8 mouse cellular contexts compared by ENCODE assay signal in genomic region chr2:34914069-34914822, GRCm38 (mm10). TPM values are rescaled to one million over a fixed set of nuclear protein-coding genes. Genes with fewer than 3 reads are reported as not detected.
A peak's percentile ranks its signal among the peaks of the same experiment; 100 is the strongest.
DNase-seq lines count a peak whose midpoint lies in the region; ATAC-seq and TF ChIP-seq lines count a peak whose summit lies in the region.

No protein-coding gene starts in this region.

- DNase-seq in B cell, adult 2 months = peak; percentile 63 to 64
- peak; percentile 82 for DNase-seq in MEL (ENCODE audit: low read depth, low spot score)
- DNase-seq in embryonic facial prominence, embryonic 14.5 days (ENCODE audit: low spot score) = peak; percentile 61
- DNase-seq in heart, postnatal 4 days = peak; percentile 56
- peak; percentile 28 for DNase-seq in layer of hippocampus, adult 9-11 months
- DNase-seq in lung, postnatal 36 days = peak; percentile 55
- DNase-seq in right cerebral cortex, postnatal 14 days = peak; percentile 41

- peak overlapping the region; percentile 55 for H3K27ac ChIP-seq in MEL (ENCODE audit: control insufficient read depth, low read depth, low read length)
- no peak overlapping the region for H3K27ac ChIP-seq in embryonic facial prominence, embryonic 14.5 days (replicated peaks; ENCODE audit: low read depth, low read length)

- peak; percentile 61 to 79; a peak in 3 of 4 replicates for TF ChIP-seq POLR2A in MEL (IDR thresholded peaks at IDR 0.05; ENCODE audit: control insufficient read depth in 1 of 2, insufficient read depth in 1 of 2, low read depth in 1 of 2, low read length in 2 of 2, poor library complexity in 1 of 2)

- peaks cover 5% of the 10 kb centered on the region for H3K79me2 ChIP-seq in MEL (ENCODE audit: control insufficient read depth, insufficient read depth, low read length, poor library complexity)

- H3K9ac ChIP-seq in MEL (ENCODE audit: control insufficient read depth, low read depth, low read length, poor library complexity, severe bottlenecking) = peak overlapping the region; percentile 97
- H3K9ac ChIP-seq in embryonic facial prominence, embryonic 14.5 days (ENCODE audit: low read depth, low read length) = peak overlapping the region; percentile 71

- peaks cover 0 to 4% of the 10 kb centered on the region in 2 experiments; a peak in 1 of 4 replicates for H3K36me3 ChIP-seq in MEL (ENCODE audit: control insufficient read depth in 1 of 2, insufficient read depth in 2 of 2, low read length in 2 of 2)
- H3K36me3 ChIP-seq in embryonic facial prominence, embryonic 14.5 days (ENCODE audit: control insufficient read depth, insufficient read depth, low read length) = no peaks in the 10 kb centered on the region

- TF ChIP-seq EP300 in MEL (IDR thresholded peaks at IDR 0.05; ENCODE audit: low read depth in 1 of 2, low read length in 2 of 2) = no peak

- no peaks in the 10 kb centered on the region; a peak in 1 of 4 replicates for H3K27me3 ChIP-seq in MEL (ENCODE audit: control insufficient read depth in 1 of 2, insufficient read depth in 2 of 2, low read length in 2 of 2)
- H3K27me3 ChIP-seq in embryonic facial prominence, embryonic 14.5 days (replicated peaks; ENCODE audit: control insufficient read depth, insufficient read depth, low read length) = peaks cover 15% of the 10 kb centered on the region; the same call in 1 of the 2 replicates

- peak overlapping the region; percentile 96 for H3K4me2 ChIP-seq in embryonic facial prominence, embryonic 14.5 days (ENCODE audit: low read depth, low read length)

- TF ChIP-seq RAD21 in MEL (IDR thresholded peaks at IDR 0.05; ENCODE audit: low read depth, low read length) = no peak

- WGBS in embryonic facial prominence, embryonic 14.5 days = 4% methylated on average over 32 of the region's 50 CpGs

- ATAC-seq in embryonic facial prominence, embryonic 14.5 days (ENCODE audit: low read depth) = peak; percentile 47; the same call in 1 of the 2 replicates
- ATAC-seq in monocyte, adult 5-6 weeks (replicated peaks; ENCODE audit: insufficient number of reproducible peaks, low FRiP score, low TSS enrichment, poor library complexity, severe bottlenecking) = no peak

- no peaks in the 10 kb centered on the region for H3K9me3 ChIP-seq in MEL (replicated peaks; ENCODE audit: insufficient read depth, low read length)
- no peaks in the 10 kb centered on the region for H3K9me3 ChIP-seq in embryonic facial prominence, embryonic 14.5 days (ENCODE audit: control insufficient read depth, low read length)

- no peak for TF ChIP-seq CTCF in MEL (IDR thresholded peaks at IDR 0.05 in 2 of 3, conservative IDR thresholded peaks at IDR 0.05 in 1 of 3; ENCODE audit: control insufficient read depth in 1 of 3, insufficient read depth in 1 of 3, low read depth in 2 of 3, low read length in 3 of 3, poor library complexity in 1 of 3, severe bottlenecking in 1 of 3)

- H3K4me1 ChIP-seq in MEL (ENCODE audit: control insufficient read depth in 1 of 2, insufficient read depth in 2 of 2, low read length in 2 of 2) = peaks cover 0 to 9% of the 10 kb centered on the region in 2 experiments; a peak in 2 of 4 replicates
- peaks cover 11% of the 10 kb centered on the region; the same call in 1 of the 2 replicates for H3K4me1 ChIP-seq in embryonic facial prominence, embryonic 14.5 days (ENCODE audit: control insufficient read depth, insufficient read depth, low read length)

- H3K4me3 ChIP-seq in MEL (ENCODE audit: control insufficient read depth in 1 of 2, insufficient read depth in 1 of 2, low read depth in 2 of 2, low read length in 2 of 2) = peak overlapping the region; percentile 65 to 94
- H3K4me3 ChIP-seq in embryonic facial prominence, embryonic 14.5 days (ENCODE audit: low read depth, low read length) = peak overlapping the region; percentile 68

TF ChIP-seq in MEL, 35 proteins besides CTCF, POLR2A, EP300 and RAD21:
- peak; percentile 20; the same call in 1 of the 2 replicates for TF ChIP-seq NRF1 (IDR thresholded peaks at IDR 0.05; ENCODE audit: insufficient read depth, low read depth, low read length, poor library complexity, severe bottlenecking)
- TF ChIP-seq USF1 (IDR thresholded peaks at IDR 0.05; ENCODE audit: low read depth, low read length) = no peak
- TF ChIP-seq MXI1 (IDR thresholded peaks at IDR 0.05; ENCODE audit: low read depth, low read length) = peak; percentile 59
- TF ChIP-seq MAZ (IDR thresholded peaks at IDR 0.05; ENCODE audit: low read depth, low read length) = peak; percentile 58; the same call in 1 of the 2 replicates
- no peak for TF ChIP-seq CHD2 (IDR thresholded peaks at IDR 0.05; ENCODE audit: low read length)
- no peak for TF ChIP-seq ETS1 (IDR thresholded peaks at IDR 0.05; ENCODE audit: low read depth, low read length)
- TF ChIP-seq RCOR1 (IDR thresholded peaks at IDR 0.05; ENCODE audit: low read depth, low read length) = no peak
- no peak for TF ChIP-seq SMC3 (IDR thresholded peaks at IDR 0.05; ENCODE audit: low read depth, low read length)
- TF ChIP-seq MYB (IDR thresholded peaks at IDR 0.05; ENCODE audit: low read depth, low read length) = no peak
- peak; percentile 74; the same call in 1 of the 2 replicates for TF ChIP-seq E2F4 (IDR thresholded peaks at IDR 0.05; ENCODE audit: borderline replicate concordance, low read depth, low read length)
- peak; percentile 73; the same call in 1 of the 2 replicates for TF ChIP-seq SIN3A (IDR thresholded peaks at IDR 0.05; ENCODE audit: low read length)
- TF ChIP-seq UBTF (IDR thresholded peaks at IDR 0.05; ENCODE audit: borderline replicate concordance, insufficient read depth, low read depth, low read length) = no peak
- TF ChIP-seq MAX (IDR thresholded peaks at IDR 0.05; ENCODE audit: low read length) = peak; percentile 66; the same call in 1 of the 2 replicates
- no peak; the same call in 1 of the 2 replicates for TF ChIP-seq MYC (IDR thresholded peaks at IDR 0.05; ENCODE audit: low read depth, low read length)
- peak; percentile 60; the same call in 1 of the 2 replicates for TF ChIP-seq HCFC1 (IDR thresholded peaks at IDR 0.05; ENCODE audit: low read depth, low read length)
- no peak for TF ChIP-seq ZMIZ1 (IDR thresholded peaks at IDR 0.05; ENCODE audit: low read depth, low read length)
- peak; percentile 68 for TF ChIP-seq GATA1 (IDR thresholded peaks at IDR 0.05; ENCODE audit: low read depth, low read length)
- TF ChIP-seq MEF2A (IDR thresholded peaks at IDR 0.05; ENCODE audit: extremely low read depth, insufficient replicate concordance, low read depth, low read length, poor library complexity, severe bottlenecking) = no peak
- no peak for TF ChIP-seq USF2 (IDR thresholded peaks at IDR 0.05; ENCODE audit: borderline replicate concordance in 1 of 2, insufficient read depth in 1 of 2, low read depth in 1 of 2, low read length in 2 of 2)
- no peak for TF ChIP-seq POLR2AphosphoS2 (IDR thresholded peaks at IDR 0.05; ENCODE audit: low read length)
- TF ChIP-seq TBP (IDR thresholded peaks at IDR 0.05; ENCODE audit: low read depth, low read length) = peak; percentile 45; the same call in 1 of the 2 replicates
- no peak for TF ChIP-seq JUND (IDR thresholded peaks at IDR 0.05; ENCODE audit: low read depth, low read length)
- TF ChIP-seq ZNF384 (IDR thresholded peaks at IDR 0.05; ENCODE audit: low read depth, low read length) = peak; percentile 38; the same call in 1 of the 2 replicates
- TF ChIP-seq NELFE (IDR thresholded peaks at IDR 0.05; ENCODE audit: low read depth, low read length) = peak; percentile 64
- no peak for TF ChIP-seq GABPA (IDR thresholded peaks at IDR 0.05; ENCODE audit: low read depth, low read length)
- no peak for TF ChIP-seq ZC3H11A (IDR thresholded peaks at IDR 0.05; ENCODE audit: low read depth, low read length)
- TF ChIP-seq ELF1 (IDR thresholded peaks at IDR 0.05; ENCODE audit: low read depth, low read length) = no peak

RNA-seq across cellular contexts. Expression of gene Phf19, which starts 0.4 kb away (rescaled TPM):
- total RNA-seq in MEL (2012; rRNA removed) = 10.2 and 10.9 TPM in 2 replicates
- polyA plus RNA-seq in MEL (2012; ENCODE audit: insufficient read depth in 1 of 2, insufficient read length in 2 of 2, low read depth in 1 of 2, low replicate concordance in 2 of 2, missing spikeins in 1 of 2) = 10 to 100 TPM in 1 of 2 experiments, not detected in 1; 26.2 TPM
- 10.8 and 12.2 TPM in 2 replicates for polyA plus RNA-seq in embryonic facial prominence, embryonic 14.5 days (2014; fragmentation: Nextera tagmentation; extraction: Ambion mirVana)
- total RNA-seq in heart, postnatal 4 days (2021) = 1 to 10 TPM; 6.2 to 6.6 TPM
- 1.1 to 5.3 TPM (median 1.4 TPM) in 3 replicates for total RNA-seq in monocyte, adult 5-6 weeks (2017)

RNA-seq across cellular contexts. Expression of gene Psmd5, which starts 39.5 kb away (rescaled TPM):
- 48.1 and 63.0 TPM in 2 replicates for total RNA-seq in MEL (2012; rRNA removed)
- 10 to 100 TPM in 1 of 2 experiments, not detected in 1; 70.3 TPM for polyA plus RNA-seq in MEL (2012; ENCODE audit: insufficient read depth in 1 of 2, insufficient read length in 2 of 2, low read depth in 1 of 2, low replicate concordance in 2 of 2, missing spikeins in 1 of 2)
- 92.3 and 102 TPM in 2 replicates for polyA plus RNA-seq in embryonic facial prominence, embryonic 14.5 days (2014; fragmentation: Nextera tagmentation; extraction: Ambion mirVana)
- total RNA-seq in heart, postnatal 4 days (2021) = 10 to 100 TPM; 17.1 to 17.7 TPM
- total RNA-seq in monocyte, adult 5-6 weeks (2017) = 18.7 to 33.4 TPM (median 20.4 TPM) in 3 replicates

RNA-seq across cellular contexts. Expression of gene Cutal, which starts 40.0 kb away (rescaled TPM):
- total RNA-seq in MEL (2012; rRNA removed) = not detected in 2 replicates
- polyA plus RNA-seq in MEL (2012; ENCODE audit: insufficient read depth in 1 of 2, insufficient read length in 2 of 2, low read depth in 1 of 2, low replicate concordance in 2 of 2, missing spikeins in 1 of 2) = not detected
- polyA plus RNA-seq in embryonic facial prominence, embryonic 14.5 days (2014; fragmentation: Nextera tagmentation; extraction: Ambion mirVana) = 0.09 TPM in 1 of 2 replicates, not detected in the other
- total RNA-seq in heart, postnatal 4 days (2021) = under 1 TPM; 0.41 to 0.90 TPM
- total RNA-seq in monocyte, adult 5-6 weeks (2017) = not detected in 3 replicates

RNA-seq across cellular contexts. Expression of gene Traf1, which starts 47.3 kb away (rescaled TPM):
- total RNA-seq in MEL (2012; rRNA removed) = 0.04 TPM in 1 of 2 replicates, not detected in the other
- polyA plus RNA-seq in MEL (2012; ENCODE audit: insufficient read depth in 1 of 2, insufficient read length in 2 of 2, low read depth in 1 of 2, low replicate concordance in 2 of 2, missing spikeins in 1 of 2) = under 1 TPM in 1 of 2 experiments, not detected in 1; 0.03 TPM
- 3.9 and 5.7 TPM in 2 replicates for polyA plus RNA-seq in embryonic facial prominence, embryonic 14.5 days (2014; fragmentation: Nextera tagmentation; extraction: Ambion mirVana)
- 1 to 10 TPM in 1 of 2 experiments, under 1 TPM in 1; 0.41 to 1.7 TPM for total RNA-seq in heart, postnatal 4 days (2021)
- total RNA-seq in monocyte, adult 5-6 weeks (2017) = 94.2 to 168 TPM (median 96.5 TPM) in 3 replicates

Comparison
In these comparisons a context has a peak if more than half of its experiments do, and no peak if none do; other contexts are left out.
1. DNase-seq: peak in every context shown above with its lines; median percentile 82 in MEL; 64 in B cell, adult 2 months; 61 in embryonic facial prominence, embryonic 14.5 days; 56 in heart, postnatal 4 days; 55 in lung, postnatal 36 days; 41 in right cerebral cortex, postnatal 14 days; 28 in layer of hippocampus, adult 9-11 months.